8 mouse cellular contexts compared by ENCODE assay signal in the genomic region with DNA sequence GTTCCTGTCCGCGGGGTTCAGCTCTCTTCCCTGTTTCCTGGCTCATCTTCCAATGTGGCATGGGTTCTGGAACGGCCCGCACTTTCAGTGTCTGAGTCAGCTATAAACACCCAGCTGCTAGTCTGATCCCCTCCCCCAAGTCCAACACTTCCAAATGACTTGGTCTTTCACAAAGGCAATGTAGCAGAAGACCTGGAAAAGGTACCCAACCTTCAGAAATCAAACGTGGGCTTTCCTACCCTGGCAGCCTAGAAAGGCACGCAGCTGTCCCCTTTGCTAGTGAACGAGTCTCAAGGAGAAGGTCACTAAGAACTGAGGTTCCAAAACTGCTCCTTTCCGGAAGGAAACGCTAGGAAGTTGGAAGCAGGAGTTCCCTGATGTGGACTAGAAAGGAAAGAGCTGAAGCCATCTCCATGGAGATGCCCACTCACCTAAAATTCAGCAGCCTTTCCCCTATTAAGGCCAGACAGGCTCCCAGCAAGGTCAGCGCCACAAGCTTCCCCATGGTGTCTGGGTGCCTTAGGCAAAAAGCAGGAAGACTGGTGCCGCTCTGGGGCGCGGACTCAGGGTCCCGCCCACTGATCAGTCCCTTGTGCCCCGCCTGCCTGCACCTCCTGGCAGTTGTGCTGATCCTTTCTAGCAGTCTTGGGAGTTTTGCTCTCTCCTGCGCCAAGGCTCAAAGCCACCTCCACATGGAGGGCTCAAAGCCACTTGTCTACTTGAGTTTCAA. TPM values are rescaled to one million over a fixed set of nuclear protein-coding genes. Genes with fewer than 3 reads are reported as not detected.
A peak's percentile ranks its signal among the peaks of the same experiment; 100 is the strongest.
DNase-seq lines count a peak whose midpoint lies in the region; ATAC-seq and TF ChIP-seq lines count a peak whose summit lies in the region.

A gene (minus strand): TSS at position 565 of the 730 bp plus-strand sequence.

- H3K36me3 ChIP-seq in ES-Bruce4 (ENCODE audit: control insufficient read depth, insufficient read depth, low read length, poor library complexity, severe bottlenecking) (no peaks in the 10 kb centered on the region), macrophage (ENCODE audit: inconsistent target) (0 out of 2 replicates have a peak, but pooled peaks cover 5% of the 10 kb centered on the region)
- no peaks in the 10 kb centered on the region for H3K36me3 ChIP-seq in forebrain, embryonic 12.5 days (replicated peaks)

- peak within 1 kb of the TSS; percentile 47 for H3K4me2 ChIP-seq in forebrain, embryonic 12.5 days

- peak; percentile 39; the same call in 1 of the 2 replicates for TF ChIP-seq EP300 in ES-Bruce4 (IDR thresholded peaks at IDR 0.05; ENCODE audit: insufficient read depth, low read depth, low read length)

- no peaks in the 10 kb centered on the region for H3K4me1 ChIP-seq in ES-Bruce4 (ENCODE audit: control insufficient read depth, insufficient read depth, low read length)
- H3K4me1 ChIP-seq in forebrain, embryonic 12.5 days, result peaks cover 8% of the 10 kb centered on the region

- WGBS in forebrain, embryonic 12.5 days, result 16% methylated on average over 16 of the region's 16 CpGs
- 2% methylated on average over 16 of the region's 16 CpGs for WGBS in large intestine, adult 2 months
- 1% methylated on average over 16 of the region's 16 CpGs for WGBS in macrophage (ENCODE audit: missing documents)

- TF ChIP-seq POLR2A in ES-Bruce4 (IDR thresholded peaks at IDR 0.05; ENCODE audit: insufficient read depth, low read length), result no peak

- no peaks in the 10 kb centered on the region for H3K9me3 ChIP-seq in ES-Bruce4 (replicated peaks; ENCODE audit: control insufficient read depth, insufficient read depth, low read length, poor library complexity, severe bottlenecking)
- no peaks in the 10 kb centered on the region for H3K9me3 ChIP-seq in forebrain, embryonic 12.5 days

- no peaks in the 10 kb centered on the region for H3K79me2 ChIP-seq in macrophage (ENCODE audit: inconsistent target)

- peak; percentile 77 for DNase-seq in adrenal gland, postnatal 25 days
- DNase-seq in heart, postnatal 36 days, result peak; percentile 64 to 67
- peak; percentile 60 for DNase-seq in large intestine, adult 2 months (ENCODE audit: low read depth, low spot score)
- DNase-seq in skeletal muscle tissue, adult 2 months (ENCODE audit: low read depth, low spot score), result peak; percentile 52
- no peak for DNase-seq in adipocyte (ENCODE audit: low spot score)

- no peaks in the 10 kb centered on the region for H3K27me3 ChIP-seq in ES-Bruce4 (ENCODE audit: control insufficient read depth, insufficient read depth, low read length, poor library complexity, severe bottlenecking)
- no peaks in the 10 kb centered on the region for H3K27me3 ChIP-seq in forebrain, embryonic 12.5 days

- no peak within 1 kb of the TSS for H3K27ac ChIP-seq in ES-Bruce4 (ENCODE audit: insufficient read depth, low read length)
- H3K27ac ChIP-seq in forebrain, embryonic 12.5 days, result no peak within 1 kb of the TSS
- H3K27ac ChIP-seq in macrophage, result peak within 1 kb of the TSS; percentile 59

- ATAC-seq in forebrain, embryonic 12.5 days (ENCODE audit: low FRiP score), result peak; percentile 76

- intact Hi-C loops in heart, postnatal 36 days (cut with DNase I), result loop anchor here (5.0 to 10.0 kb wide), 2 partner anchors 126 to 239 kb away; a partner anchor contains a TSS

- peak within 1 kb of the TSS; percentile 56 for H3K4me3 ChIP-seq in ES-Bruce4 (ENCODE audit: low read depth, low read length)
- peak within 1 kb of the TSS; percentile 24 for H3K4me3 ChIP-seq in forebrain, embryonic 12.5 days (replicated peaks)
- H3K4me3 ChIP-seq in macrophage (ENCODE audit: inconsistent target), result peak within 1 kb of the TSS; percentile 62

- no peak for TF ChIP-seq CTCF in ES-Bruce4 (IDR thresholded peaks at IDR 0.05; ENCODE audit: low read depth, low read length)

- 0 out of 2 replicates have a peak within 1 kb of the TSS, but pooled peaks have one; percentile 24 for H3K9ac ChIP-seq in ES-Bruce4 (ENCODE audit: low read depth, poor library complexity, severe bottlenecking)
- no peak within 1 kb of the TSS for H3K9ac ChIP-seq in forebrain, embryonic 12.5 days

RNA-seq across cellular contexts. Expression of the gene that starts here (rescaled TPM):
- 0.47 and 1.8 TPM in 2 replicates for polyA plus RNA-seq in ES-Bruce4 (2011; ENCODE audit: insufficient read depth, insufficient read length, low read depth, missing spikeins)
- total RNA-seq in adrenal gland, postnatal 25 days (2021), result 168 and 180 TPM in 2 replicates
- polyA plus RNA-seq in forebrain, embryonic 12.5 days (2016; fragmentation: Nextera tagmentation; extraction: Ambion mirVana), result 3.3 and 3.7 TPM in 2 replicates
- total RNA-seq in heart, postnatal 36 days (2021), result 10 to 100 TPM; 19.8 to 20.5 TPM
- 15.0 and 18.7 TPM in 2 replicates for polyA plus RNA-seq in large intestine, adult 2 months (2012; rRNA removed)
- total RNA-seq in macrophage (2018; cell fraction: chromatin; rRNA removed), result 10 to 100 TPM; 10.7 to 52.2 (median 32.6) TPM
- 10 to 100 TPM; 34.7 to 71.9 (median 49.3) TPM for total RNA-seq in macrophage (2018; cell fraction: cytosol; rRNA removed)
- 100 to 1,000 TPM in 1 of 26 experiments, 10 to 100 TPM in 25; 15.0 to 121 (median 51.7) TPM for total RNA-seq in macrophage (2018; cell fraction: nucleus; rRNA removed)
- polyA plus RNA-seq in macrophage (2018), result 43.0 to 79.1 TPM (median 62.3 TPM) in 3 replicates
